ENCODE assay signal across 26 mouse cellular contexts in genomic region chr14:33497418-33497817, GRCm38 (mm10). TPM values are rescaled to one million over a fixed set of nuclear protein-coding genes. Genes with fewer than 3 reads are reported as not detected.
DNase-seq lines count a peak whose midpoint lies in the region; ATAC-seq and TF ChIP-seq lines count a peak whose summit lies in the region.
"Had no signal": no experiment of that assay in that cellular context is flagged by ENCODE, and none has a peak within 500 bp of the region (broad histone marks: within the 10 kb centered on the region; RNA-seq: fewer than 3 reads in every experiment).

No protein-coding gene starts in this region.

- H3K4me2 ChIP-seq in forebrain, embryonic 14.5 days (ENCODE audit: low read length): no peak overlapping the region
- H3K4me2 ChIP-seq in forebrain, embryonic 12.5 days: no peak overlapping the region
- H3K4me2 ChIP-seq in heart, embryonic 11.5 days: no peak overlapping the region
- H3K4me2 ChIP-seq: embryonic facial prominence, embryonic 12.5 days; embryonic facial prominence, embryonic 15.5 days; forebrain, embryonic 13.5 days; heart, embryonic 12.5 days; heart, embryonic 15.5 days; hindbrain, embryonic 14.5 days had no signal

- peak; percentile 42 for DNase-seq in forebrain, embryonic 14.5 days (ENCODE audit: low spot score)
- DNase-seq in heart, postnatal 4 days: peak; percentile 24
- DNase-seq in lung, postnatal 14 days: peak; percentile 22
- no peak for DNase-seq in lung, postnatal 4 days
- peak; percentile 47 for DNase-seq in brain, embryonic 14.5 days (ENCODE audit: low read depth)
- DNase-seq: adrenal gland, adult 8-10 months; adrenal gland, postnatal 25 days; cerebellum, adult 18-20 months; cerebellum, adult 9-10 months; cerebellum, postnatal 14 days; gastrocnemius, postnatal 25 days had no signal

- 69% methylated on average over 5 of the region's 5 CpGs for WGBS in forebrain, embryonic 14.5 days
- WGBS in forebrain, embryonic 12.5 days: 78% methylated on average over 5 of the region's 5 CpGs
- 72% methylated on average over 5 of the region's 5 CpGs for WGBS in heart, embryonic 11.5 days (ENCODE audit: insufficient replicate concordance)

- H3K4me3 ChIP-seq in forebrain, embryonic 14.5 days (ENCODE audit: low read depth, low read length): no peak overlapping the region
- no peak overlapping the region for H3K4me3 ChIP-seq in forebrain, embryonic 12.5 days (replicated peaks)
- H3K4me3 ChIP-seq in heart, embryonic 11.5 days (ENCODE audit: low read depth, low read length): no peak overlapping the region
- H3K4me3 ChIP-seq: embryonic facial prominence, embryonic 12.5 days; embryonic facial prominence, embryonic 15.5 days; forebrain, embryonic 13.5 days; heart, embryonic 12.5 days; heart, embryonic 15.5 days had no signal

- H3K36me3 ChIP-seq in forebrain, embryonic 14.5 days (ENCODE audit: control insufficient read depth, insufficient read depth, low read length): no peaks in the 10 kb centered on the region
- H3K36me3 ChIP-seq in forebrain, embryonic 12.5 days (replicated peaks): no peaks in the 10 kb centered on the region
- H3K36me3 ChIP-seq in heart, embryonic 11.5 days (ENCODE audit: control insufficient read depth, insufficient read depth, low read length): no peaks in the 10 kb centered on the region
- H3K36me3 ChIP-seq: embryonic facial prominence, embryonic 12.5 days; embryonic facial prominence, embryonic 15.5 days; heart, embryonic 12.5 days; heart, embryonic 15.5 days had no signal

- H3K9me3 ChIP-seq in forebrain, embryonic 14.5 days (replicated peaks; ENCODE audit: control insufficient read depth, low read length): no peaks in the 10 kb centered on the region
- H3K9me3 ChIP-seq in forebrain, embryonic 12.5 days: no peaks in the 10 kb centered on the region
- H3K9me3 ChIP-seq in heart, embryonic 11.5 days (replicated peaks; ENCODE audit: control insufficient read depth, low read length): no peaks in the 10 kb centered on the region
- H3K9me3 ChIP-seq: embryonic facial prominence, embryonic 12.5 days; embryonic facial prominence, embryonic 15.5 days; forebrain, embryonic 13.5 days; heart, embryonic 12.5 days; heart, embryonic 15.5 days had no signal

- H3K27me3 ChIP-seq in forebrain, embryonic 14.5 days (replicated peaks; ENCODE audit: control insufficient read depth, insufficient read depth, low read length): no peaks in the 10 kb centered on the region
- H3K27me3 ChIP-seq in forebrain, embryonic 12.5 days: 0 out of 2 replicates have a peak, but pooled peaks cover 4% of the 10 kb centered on the region
- no peaks in the 10 kb centered on the region for H3K27me3 ChIP-seq in heart, embryonic 11.5 days (ENCODE audit: control insufficient read depth, insufficient read depth, low read length)
- H3K27me3 ChIP-seq: embryonic facial prominence, embryonic 12.5 days; embryonic facial prominence, embryonic 15.5 days; forebrain, embryonic 13.5 days; heart, embryonic 12.5 days had no signal

- ATAC-seq in forebrain, embryonic 14.5 days: no peak
- no peak for ATAC-seq in forebrain, embryonic 12.5 days (ENCODE audit: low FRiP score)
- no peak for ATAC-seq in heart, embryonic 11.5 days (replicated peaks; ENCODE audit: insufficient number of reproducible peaks, low FRiP score, low TSS enrichment)
- ATAC-seq: activated CD4-positive, CD25-positive, alpha-beta regulatory T cell, adult 4 months; forebrain, embryonic 13.5 days; hindbrain, postnatal 0 days; inflammation-experienced regulatory T-cells, adult 6 months had no signal

- no peak overlapping the region for H3K27ac ChIP-seq in forebrain, embryonic 14.5 days (ENCODE audit: low read depth, low read length)
- no peak overlapping the region for H3K27ac ChIP-seq in forebrain, embryonic 12.5 days
- no peak overlapping the region for H3K27ac ChIP-seq in heart, embryonic 11.5 days (ENCODE audit: low read depth, low read length)
- H3K27ac ChIP-seq: embryonic facial prominence, embryonic 12.5 days; embryonic facial prominence, embryonic 15.5 days; forebrain, embryonic 13.5 days; heart, embryonic 15.5 days; hindbrain, embryonic 14.5 days; hindbrain, postnatal 0 days had no signal

- no peak for TF ChIP-seq CTCF in brain, embryonic 14.5 days (IDR thresholded peaks at IDR 0.05; ENCODE audit: borderline replicate concordance, extremely low read depth, insufficient read depth, insufficient read length)

- H3K4me1 ChIP-seq in forebrain, embryonic 14.5 days (ENCODE audit: control insufficient read depth, insufficient read depth, low read length): no peaks in the 10 kb centered on the region
- no peaks in the 10 kb centered on the region for H3K4me1 ChIP-seq in forebrain, embryonic 12.5 days
- H3K4me1 ChIP-seq in heart, embryonic 11.5 days (ENCODE audit: control insufficient read depth, insufficient read depth, low read length): no peaks in the 10 kb centered on the region
- H3K4me1 ChIP-seq: embryonic facial prominence, embryonic 12.5 days; forebrain, embryonic 13.5 days had no signal

- no peak overlapping the region for H3K9ac ChIP-seq in forebrain, embryonic 14.5 days (ENCODE audit: low read length)
- no peak overlapping the region for H3K9ac ChIP-seq in forebrain, embryonic 12.5 days
- no peak overlapping the region for H3K9ac ChIP-seq in heart, embryonic 11.5 days (ENCODE audit: low read depth, low read length)
- H3K9ac ChIP-seq: embryonic facial prominence, embryonic 12.5 days; embryonic facial prominence, embryonic 15.5 days; forebrain, embryonic 13.5 days; heart, embryonic 12.5 days; heart, embryonic 15.5 days; hindbrain, embryonic 14.5 days had no signal

- TF ChIP-seq POLR2A in brain, embryonic 14.5 days (IDR thresholded peaks at IDR 0.05; ENCODE audit: borderline replicate concordance, extremely low read depth, insufficient read depth, insufficient read length, poor library complexity, severe bottlenecking): no peak

RNA-seq across cellular contexts. Expression of gene Frmpd2, which starts 25.9 kb away (rescaled TPM):
- 0.03 and 0.07 TPM in 2 replicates for polyA plus RNA-seq in forebrain, embryonic 14.5 days (2014; fragmentation: Nextera tagmentation; extraction: Ambion mirVana)
- polyA plus RNA-seq in forebrain, embryonic 12.5 days (2016; fragmentation: Nextera tagmentation; extraction: Ambion mirVana): 0.18 TPM in 1 of 2 replicates, not detected in the other
- under 1 TPM; 0.21 to 0.32 TPM for total RNA-seq in heart, postnatal 4 days (2021)
- polyA plus RNA-seq in heart, embryonic 11.5 days (2014; fragmentation: Nextera tagmentation; extraction: Ambion mirVana): 0.11 TPM in 1 of 2 replicates, not detected in the other
- polyA plus RNA-seq in brain, embryonic 14.5 days (2012; rRNA removed): 0.03 and 0.07 TPM in 2 replicates
- total RNA-seq: adrenal gland, postnatal 25 days; ES-E14; gastrocnemius, adult 8-10 months; gastrocnemius, postnatal 25 days; heart, postnatal 10 days; heart, postnatal 36 days had no signal
- polyA plus RNA-seq: activated CD4-positive, CD25-positive, alpha-beta regulatory T cell, adult 4 months; embryonic facial prominence, embryonic 12.5 days; forebrain, embryonic 13.5 days; inflammation-experienced regulatory T-cells, adult 6 months had no signal

RNA-seq across cellular contexts. Expression of gene Mapk8, which starts 50.5 kb away (rescaled TPM):
- polyA plus RNA-seq in forebrain, embryonic 14.5 days (2014; fragmentation: Nextera tagmentation; extraction: Ambion mirVana): 45.7 and 49.9 TPM in 2 replicates
- polyA plus RNA-seq in forebrain, embryonic 12.5 days (2016; fragmentation: Nextera tagmentation; extraction: Ambion mirVana): 28.3 and 29.0 TPM in 2 replicates
- 10 to 100 TPM; 52.3 to 54.7 TPM for total RNA-seq in heart, postnatal 4 days (2021)
- 12.7 and 15.3 TPM in 2 replicates for polyA plus RNA-seq in heart, embryonic 11.5 days (2014; fragmentation: Nextera tagmentation; extraction: Ambion mirVana)
- 86.4 and 97.9 TPM in 2 replicates for polyA plus RNA-seq in brain, embryonic 14.5 days (2012; rRNA removed)

Comparison
In these comparisons a context has a peak if more than half of its experiments do, and no peak if none do; other contexts are left out.
1. DNase-seq: peak in forebrain, embryonic 14.5 days (single experiment), heart, postnatal 4 days (single experiment), lung, postnatal 14 days (single experiment) and brain, embryonic 14.5 days (single experiment); none in lung, postnatal 4 days (0 of 2).